Mouse (Mus musculus) spleen, postnatal 4 days (tissue): ENCODE measurements at regions not wholly inside any gene's neighbourhood (a gene's known extent, or its start where the extent isn't known, plus 50 kb on each side); places are given as distances from the start of the nearest gene placed in this dataset.
"Not testable (repeated sequence)": the region's sequence is repeated elsewhere in the genome, so short reads cannot be mapped to it uniquely, and the experiment has no call there.

Source experiments
- DNase-seq, 2 experiments: peaks; one replicate each; pipeline ENCODE4 v3.0.0; 2022; ENCODE audit warnings: low spot score in 2 of 2

DNA sequence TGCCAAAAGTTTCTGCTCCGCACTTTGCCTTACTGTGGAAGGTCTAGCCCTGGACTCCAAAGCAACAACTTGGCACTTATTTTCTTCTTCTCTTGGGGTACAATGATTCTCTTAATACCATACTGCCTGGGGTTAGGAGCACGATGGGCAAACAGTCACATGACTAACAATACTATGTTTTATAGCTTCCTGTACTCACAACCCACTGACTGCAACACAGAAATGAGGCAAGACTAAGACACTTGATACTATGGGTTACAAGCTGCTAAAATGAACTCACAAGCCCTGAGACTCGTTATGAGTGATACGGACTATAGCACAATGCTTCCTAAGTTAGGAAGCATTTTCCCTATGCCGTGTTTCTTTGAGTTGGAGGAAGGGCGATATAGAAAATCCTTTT lies 222.3 kb upstream of the Zpld1 start:
- DNase-seq = no peak

DNA sequence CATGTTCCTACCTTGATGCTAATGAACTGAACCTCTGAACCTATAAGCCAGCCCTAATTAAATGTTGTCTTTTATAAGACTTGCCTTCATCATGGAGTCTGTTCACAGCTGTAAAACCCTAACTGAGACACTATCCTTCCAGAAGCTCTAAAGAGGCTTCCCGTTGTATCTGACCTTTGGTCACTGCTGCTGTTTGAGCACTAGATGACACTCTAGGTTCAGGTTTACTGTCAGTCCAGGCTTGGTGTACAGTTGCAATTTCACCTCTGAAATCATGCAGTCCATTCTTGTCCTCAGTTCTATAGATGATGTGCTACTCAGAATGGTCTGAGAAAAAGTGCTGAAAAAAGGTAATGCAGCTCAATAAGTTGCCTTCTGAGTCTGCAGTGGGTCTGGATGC lies 221.9 kb upstream of the Zpld1 start:
- no peak for DNase-seq

DNA sequence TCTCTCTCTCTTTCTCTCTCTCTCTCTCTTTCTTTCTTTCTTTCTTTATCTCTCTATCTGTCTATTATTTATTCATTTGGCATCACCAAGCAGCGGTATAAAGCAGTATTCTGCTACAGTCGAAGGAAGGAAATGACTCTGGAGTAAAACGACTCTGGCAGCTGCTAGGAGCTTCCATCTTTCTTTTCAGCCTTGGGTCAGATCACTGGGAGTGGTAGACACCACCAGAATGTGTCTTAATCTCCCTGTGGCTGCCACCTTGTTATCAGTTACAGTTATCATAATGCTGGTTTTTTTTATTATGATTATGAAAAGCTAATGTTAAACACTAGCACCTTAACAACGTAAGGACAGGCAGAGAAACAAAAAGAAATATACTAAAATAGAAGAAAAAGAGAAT lies 219.2 kb upstream of the Zpld1 start:
- DNase-seq = no peak

DNA sequence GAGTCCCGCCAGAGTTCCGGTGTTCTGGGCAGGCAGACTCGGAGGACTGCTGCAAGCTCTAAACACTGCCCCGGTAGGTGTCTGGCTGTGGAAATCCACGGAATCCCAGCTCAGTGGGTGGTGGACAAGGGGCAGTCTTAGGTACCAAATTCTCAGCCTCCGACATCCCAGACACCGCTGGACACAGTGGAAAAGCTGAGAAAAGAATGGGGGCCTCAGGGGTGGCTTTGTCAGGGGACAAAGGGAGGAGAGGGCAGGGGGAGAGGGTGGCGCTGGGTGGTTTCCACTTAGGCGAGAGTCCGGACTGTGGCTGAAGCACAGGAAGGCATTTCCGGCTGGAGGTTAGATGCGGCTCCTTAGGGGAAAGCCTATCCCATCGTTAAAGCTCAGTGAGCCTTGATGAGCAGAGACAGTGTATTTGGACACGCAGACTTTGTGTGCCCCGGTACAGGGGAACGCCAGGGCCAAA lies 217.5 kb upstream of the Zpld1 start:
- DNase-seq = no peak

DNA sequence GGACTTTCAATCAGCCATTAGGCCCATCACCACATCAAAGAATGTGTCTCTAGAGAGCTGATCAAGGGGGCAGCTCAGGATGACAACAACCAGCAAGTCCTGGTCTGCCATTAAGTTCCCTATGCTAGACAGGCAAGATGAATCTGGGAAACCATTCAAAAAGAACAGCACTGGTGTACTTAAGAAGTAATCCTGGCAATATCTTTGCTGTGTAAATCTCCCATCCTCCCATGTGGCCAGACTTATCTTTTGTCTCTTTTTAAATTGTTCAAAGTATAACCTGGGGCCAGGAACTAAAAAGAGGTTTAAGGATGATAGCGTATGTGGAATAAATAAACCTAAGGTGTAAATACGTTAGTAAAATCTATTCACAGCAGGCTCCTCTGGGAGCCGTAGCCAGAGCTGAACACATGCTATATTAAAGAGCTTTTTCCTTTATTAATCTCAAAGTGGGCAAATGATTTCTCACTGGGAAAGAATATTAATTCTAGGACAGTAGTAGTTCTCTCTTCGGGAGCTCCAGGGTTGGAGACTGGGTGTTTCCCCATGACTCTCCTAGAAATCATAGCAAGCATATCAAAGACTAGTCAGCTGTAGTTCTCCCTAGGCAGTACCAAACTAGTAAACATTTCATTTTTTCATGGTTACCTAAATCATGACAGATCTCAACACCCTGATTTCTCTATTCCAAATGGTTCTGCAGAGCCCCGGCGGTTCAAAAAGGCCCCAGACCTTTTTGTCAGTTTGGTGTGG lies 216.8 kb upstream of the Zpld1 start:
- DNase-seq = no peak

DNA sequence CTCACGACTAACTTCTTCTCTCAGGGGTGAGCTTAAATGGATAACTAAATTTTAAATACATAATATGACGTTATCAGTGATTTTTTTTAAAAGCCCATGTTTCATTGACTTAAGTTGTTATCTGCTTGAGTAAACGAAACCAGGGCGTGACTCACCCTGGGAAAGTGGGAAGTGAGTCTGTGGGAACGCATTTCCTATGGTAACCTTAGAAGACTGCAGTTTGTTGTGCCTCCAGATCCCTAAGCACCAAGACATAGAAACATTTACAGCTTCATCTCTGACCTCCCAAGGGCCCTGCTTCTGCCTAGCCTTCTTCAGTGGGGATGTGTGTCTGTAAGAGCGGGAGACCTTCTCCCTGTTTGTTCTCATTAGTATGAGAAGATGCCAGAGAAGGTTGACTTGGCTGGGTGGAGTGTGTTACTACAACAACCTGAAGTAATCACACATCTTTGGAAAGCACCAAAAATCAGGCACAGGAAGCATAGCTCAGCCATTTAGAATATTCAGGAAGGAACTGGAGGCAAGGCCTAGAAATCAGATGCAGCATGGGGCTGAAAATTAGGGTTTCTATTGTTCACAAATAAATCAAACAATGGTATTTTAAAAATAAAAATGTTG lies 207.1 kb upstream of the Zpld1 start:
- DNase-seq = no peak

DNA sequence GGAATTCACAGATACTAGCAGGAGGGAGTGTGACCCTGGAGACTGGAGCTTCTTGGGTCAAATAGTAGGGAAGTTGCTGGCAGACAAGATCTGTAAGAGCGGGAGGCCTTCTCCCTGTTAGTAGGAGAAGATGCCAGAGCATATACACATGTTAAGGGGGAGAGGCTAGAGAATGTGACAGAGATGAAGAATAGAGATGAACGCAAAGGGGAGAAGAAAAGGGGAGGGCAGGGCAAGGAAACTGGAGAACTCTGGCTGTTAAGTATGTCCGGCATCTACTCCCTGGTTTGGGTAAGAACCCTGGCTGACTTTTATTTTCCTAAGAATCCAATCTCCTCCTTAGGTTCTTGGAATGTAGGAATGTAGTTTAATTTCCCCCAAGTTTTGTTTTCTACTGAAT lies 206.5 kb upstream of the Zpld1 start:
- no peak for DNase-seq

DNA sequence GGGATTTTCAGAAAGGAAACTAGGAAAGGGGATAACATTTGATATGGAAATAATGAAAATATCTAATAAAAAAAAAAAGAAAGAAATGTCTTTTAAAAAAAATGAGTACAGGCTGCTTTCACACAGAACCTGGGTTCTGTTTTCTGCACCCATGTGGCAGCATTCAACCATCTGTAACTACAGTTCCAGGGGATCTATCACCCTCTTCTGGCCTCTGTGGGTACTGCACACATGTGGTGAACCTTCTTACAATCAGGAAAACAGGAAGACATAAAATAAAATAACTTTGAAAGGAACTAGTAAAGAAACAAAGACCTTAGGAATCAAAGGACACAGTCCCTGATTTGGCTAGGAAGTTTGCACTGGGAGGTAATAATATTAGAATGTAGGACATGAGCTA lies 205.5 kb upstream of the Zpld1 start:
- DNase-seq = no peak

DNA sequence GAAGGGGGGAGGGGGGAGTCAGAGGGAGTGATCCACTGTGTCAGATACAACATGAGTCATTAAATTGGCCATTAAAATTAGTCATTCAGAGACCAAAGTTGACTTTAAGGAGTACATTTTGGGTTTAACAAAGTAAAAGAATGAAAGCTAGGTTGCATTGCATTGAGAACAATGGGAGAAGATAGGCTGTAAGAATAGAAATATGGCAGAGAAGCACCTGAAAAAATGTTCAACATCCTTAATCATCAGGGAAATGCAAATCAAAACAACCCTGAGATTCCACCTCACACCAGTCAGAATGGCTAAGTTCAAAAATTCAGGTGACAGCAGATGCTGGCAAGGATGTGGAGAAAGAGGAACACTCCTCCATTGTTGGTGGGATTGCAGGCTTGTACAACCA lies 202.0 kb upstream of the Zpld1 start:
- not testable (repeated sequence) for DNase-seq

DNA sequence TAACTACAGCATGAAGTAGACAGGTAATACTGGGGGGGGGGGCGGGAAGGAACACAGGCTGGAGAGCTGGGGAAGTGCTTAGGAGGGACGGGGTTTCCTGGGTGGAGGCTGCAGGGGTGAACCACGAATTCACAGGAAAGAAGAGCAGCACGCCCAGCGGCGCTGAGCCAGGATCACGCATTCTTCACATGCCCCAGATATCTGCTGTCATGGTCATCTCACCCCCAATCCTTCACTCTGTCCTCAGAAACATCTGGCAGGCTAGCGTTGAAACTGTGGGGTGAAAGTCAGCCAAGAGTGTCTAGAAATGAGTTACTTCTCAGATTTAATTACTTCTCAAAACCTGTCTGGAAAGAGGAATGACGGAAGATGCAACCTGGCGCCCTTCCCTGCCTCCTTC lies 197.3 kb upstream of the Zpld1 start:
- no peak for DNase-seq

DNA sequence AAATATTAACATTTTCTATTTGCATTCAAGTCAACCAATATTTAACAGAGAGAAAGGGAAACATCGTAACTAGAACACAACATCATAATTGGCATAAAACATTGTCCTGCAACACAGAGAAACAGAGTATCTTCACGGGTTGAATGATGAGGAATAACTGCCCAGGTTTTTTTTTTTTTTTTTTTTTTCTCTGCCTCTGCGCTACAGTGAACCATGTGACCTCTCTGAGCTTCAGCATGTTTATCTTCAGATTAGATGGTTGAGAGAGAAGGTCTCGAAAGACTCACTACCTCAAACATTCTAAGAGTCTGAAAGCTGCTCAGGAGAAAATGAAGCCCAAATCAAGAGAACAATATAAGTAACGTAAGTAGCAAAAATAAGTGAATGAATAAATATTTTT lies 196.4 kb upstream of the Zpld1 start:
- no peak for DNase-seq

DNA sequence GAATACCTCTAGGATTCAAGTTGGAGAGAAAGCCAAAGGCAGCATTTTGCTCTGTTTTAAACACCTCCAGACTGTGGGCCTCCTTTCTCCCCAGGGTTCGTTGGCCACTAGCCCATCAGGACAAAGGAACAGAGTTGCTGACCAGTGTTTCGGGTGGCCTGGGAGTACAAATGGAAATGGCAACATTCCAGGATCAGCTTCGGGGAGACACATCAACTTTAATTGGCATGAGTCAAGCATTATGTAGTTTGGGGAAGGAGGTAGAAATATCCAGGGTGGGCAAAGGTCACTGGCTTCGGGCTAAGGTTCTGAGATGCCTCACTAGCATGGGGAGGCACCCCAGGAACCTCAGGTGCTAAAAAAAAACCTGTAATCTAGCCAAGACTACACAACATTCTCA lies 194.3 kb upstream of the Zpld1 start:
- DNase-seq = no peak

DNA sequence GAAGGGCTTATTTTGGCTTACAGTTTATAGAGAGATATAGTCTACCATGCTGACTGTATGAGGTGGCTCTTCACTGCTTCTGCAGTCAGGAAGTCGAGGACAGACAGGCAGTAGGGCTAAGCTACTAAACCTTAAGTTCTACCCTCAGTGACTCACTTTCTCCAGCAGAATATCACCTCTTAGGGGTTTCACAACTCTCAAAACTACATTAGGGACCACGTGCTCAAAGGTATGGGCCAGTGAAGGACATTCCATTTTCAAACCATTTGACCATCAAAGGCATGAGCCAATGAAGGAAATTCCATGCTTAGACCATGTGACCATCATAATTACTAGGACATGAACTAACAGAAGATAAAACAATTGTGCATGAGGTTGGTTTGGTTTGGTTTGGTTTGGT lies 186.6 kb upstream of the Zpld1 start:
- no peak for DNase-seq

DNA sequence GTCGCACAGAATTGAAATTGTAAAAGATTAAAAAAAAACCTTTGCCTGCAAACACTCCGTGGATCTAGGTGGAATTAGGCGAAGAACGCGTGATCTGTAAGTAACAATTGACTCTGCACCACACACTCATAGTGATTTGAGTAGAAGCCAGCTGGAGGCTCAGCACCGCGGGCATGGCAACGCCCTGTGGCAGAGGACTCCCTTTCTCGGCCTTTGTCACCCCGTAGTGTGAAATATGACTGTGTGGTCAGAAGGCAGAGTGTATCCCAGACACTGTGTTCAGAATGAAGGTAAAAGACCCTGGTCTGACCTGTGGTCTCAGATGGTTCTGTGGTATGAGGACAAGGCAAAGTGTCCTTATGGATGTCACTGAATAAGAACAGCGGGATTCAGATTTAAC lies 183.0 kb upstream of the Zpld1 start:
- DNase-seq = no peak

DNA sequence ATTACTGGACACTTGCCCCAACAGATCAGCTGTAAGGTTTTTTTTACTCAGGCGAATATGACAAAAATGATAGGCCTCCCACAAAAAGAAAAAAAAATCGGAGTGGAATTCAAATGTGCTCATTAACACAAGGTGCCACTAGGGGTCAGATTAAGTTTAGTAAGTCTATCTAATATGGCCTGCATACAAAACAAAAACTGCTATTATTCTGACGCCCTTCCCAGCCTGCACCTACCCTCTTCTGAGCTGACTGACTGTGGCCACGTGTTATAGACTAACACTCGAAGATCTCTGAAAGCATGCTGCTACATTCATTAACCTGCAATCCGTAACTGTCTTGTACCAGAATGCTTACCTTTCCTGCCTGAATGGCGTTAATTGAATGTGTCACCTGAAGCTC lies 182.5 kb upstream of the Zpld1 start:
- DNase-seq = no peak

DNA sequence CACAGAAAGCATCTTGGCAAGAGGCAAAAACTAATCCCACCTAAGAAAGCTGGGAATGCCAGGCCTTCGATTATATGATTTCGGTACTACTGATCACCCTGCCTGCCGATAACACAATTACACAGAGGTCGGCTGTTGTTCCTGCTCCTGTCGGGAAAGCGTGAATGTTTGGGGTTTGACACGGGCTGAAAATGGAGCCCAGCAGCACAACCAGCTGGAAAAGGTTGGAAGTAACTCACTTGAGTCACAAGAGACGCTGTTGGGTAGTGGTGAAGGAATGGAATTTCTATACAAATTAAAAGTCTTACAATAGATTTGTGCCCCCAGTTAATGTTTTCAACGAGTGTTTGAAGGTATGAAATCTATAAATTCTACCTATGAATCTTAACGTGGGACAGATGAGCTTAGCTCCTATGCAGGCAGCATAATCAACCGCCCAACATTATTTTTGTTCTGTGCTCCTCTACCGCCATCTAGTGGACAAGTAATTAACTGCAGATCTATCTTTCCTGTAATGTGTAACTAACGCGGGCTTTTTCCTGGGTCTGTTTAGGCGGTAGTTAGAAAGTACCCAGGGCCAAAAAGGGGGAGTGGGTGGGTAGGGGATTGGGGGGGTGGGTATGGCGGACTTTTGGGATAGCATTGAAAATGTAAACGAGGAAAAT lies 178.9 kb upstream of the Zpld1 start:
- no peak for DNase-seq

DNA sequence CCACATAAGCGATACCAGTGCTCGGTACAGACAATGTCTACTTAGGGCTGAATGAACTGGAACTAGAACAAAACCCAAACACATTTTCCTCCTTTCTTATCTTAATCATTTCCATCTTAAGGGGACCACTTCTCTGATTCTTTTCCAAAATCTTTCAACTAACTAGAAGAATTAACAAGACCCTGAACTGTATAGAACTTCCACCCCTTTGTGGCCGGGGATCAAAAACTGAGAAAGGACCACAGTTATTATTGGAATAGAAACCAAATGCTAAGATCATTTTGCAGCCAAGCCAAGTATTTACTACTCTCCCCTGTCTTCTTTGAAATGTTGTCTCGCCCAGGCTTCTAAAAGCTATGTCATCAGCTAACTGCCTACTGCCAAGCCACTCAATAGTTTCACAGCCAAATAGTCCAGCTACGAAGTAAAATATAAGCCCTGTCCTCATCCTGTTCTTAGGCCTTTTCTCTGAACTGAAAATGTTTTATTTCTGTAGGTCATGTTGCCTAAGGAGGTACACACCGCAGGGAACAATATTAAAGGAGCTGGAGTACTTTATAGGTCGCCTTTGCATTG lies 177.3 kb upstream of the Zpld1 start:
- DNase-seq = no peak

DNA sequence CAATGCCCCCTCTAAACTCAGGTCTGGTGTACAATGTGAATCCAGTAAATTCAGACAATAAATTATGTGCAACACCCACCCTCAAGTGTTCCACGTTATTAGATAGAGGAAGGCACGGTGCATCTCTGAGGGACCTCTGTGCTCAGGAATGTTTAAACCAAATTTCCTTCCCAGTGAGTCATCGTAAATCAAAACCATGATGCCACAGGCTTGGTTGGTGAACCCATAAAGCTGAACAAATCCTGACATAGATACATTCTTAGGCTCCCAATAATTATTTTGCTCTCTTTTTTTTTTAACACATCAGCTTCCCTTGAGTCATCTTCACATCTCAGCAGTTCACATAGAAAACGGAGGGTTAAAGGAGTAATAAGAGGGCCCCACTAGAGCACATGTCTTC lies 173.6 kb upstream of the Zpld1 start:
- DNase-seq = no peak

DNA sequence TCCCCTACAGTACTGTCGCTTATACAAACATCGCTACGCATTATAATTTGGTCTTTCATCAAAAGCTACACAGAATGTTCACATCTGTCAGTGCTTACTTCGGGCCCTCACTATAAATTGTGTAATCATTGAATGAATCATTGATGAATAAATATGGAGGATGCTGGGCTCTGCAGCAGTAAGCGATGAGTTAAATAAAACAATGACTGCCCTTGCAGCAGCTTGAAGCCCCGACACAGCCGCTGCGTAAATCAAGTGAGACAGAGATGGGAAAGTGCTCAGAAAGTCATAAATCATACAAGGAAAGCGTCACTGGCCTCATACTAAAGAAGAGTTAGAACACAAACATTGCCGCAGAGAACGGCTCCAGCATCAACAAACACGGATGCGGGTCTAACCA lies 172.9 kb upstream of the Zpld1 start:
- DNase-seq = no peak

DNA sequence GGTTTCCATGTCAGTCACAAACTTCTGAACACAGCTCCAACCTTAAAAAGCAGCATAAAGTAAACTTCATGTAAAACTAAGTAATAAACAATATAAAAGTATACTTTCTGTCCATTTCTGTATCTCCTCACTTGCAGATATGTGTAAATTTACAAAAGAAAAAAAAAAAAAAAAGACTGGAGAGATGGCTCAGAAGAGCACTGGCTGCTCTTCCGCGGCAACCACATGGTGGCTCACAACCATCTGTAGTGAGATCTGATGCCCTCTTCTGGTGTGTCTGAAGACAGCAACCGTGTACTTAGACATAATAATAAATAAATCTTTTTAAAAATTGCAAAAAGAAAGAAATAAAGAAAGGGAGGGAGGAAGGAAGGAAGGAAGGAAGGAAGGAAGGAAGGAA lies 171.9 kb upstream of the Zpld1 start:
- DNase-seq = no peak

DNA sequence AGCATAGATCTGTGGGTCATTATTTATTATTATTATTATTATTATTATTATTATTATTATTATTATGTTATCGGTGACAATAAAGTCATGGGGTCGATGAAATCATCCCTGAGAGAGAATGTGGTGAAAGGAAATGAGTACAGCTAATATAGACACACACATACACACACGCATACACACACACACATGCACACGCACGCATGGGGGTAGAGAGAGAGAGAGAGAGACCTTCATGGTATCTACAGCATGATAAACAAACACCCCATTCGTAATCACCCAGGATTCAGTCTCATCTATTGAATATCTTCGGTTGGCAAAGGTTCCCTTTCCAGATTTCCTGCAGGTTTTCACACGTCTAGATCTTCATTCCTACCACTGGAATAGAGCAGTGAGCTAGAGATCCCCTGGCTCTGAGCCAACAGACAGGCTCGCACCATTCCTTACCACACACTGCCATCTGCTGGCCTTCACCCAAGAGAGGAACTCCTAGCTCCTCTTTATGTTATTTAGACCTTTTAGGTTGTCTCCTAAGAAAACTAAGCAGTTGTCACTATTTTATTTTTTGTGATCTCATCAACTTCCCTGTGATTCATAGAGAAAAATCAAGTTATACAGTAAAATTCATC lies 171.2 kb upstream of the Zpld1 start:
- DNase-seq = peak; percentile 36 to 72

DNA sequence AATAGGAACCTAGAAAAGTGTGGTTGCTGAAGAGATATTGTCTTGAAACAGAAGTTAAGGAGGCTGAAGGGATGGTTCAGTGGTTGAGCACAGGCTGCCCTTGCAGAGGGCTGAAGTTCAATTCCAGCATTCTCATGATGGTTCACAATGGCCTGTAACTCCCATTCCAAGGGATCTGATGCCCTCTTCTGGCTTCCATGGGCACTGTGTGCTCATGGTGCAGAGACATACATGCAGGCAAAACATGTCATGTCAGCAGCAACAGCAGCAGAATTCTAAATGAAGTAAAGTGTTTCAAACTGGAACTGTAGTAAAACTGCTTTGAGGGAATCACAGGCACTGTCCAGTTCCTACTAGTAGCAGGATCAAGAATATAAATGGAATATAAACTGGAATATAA lies 162.7 kb upstream of the Zpld1 start:
- no peak for DNase-seq
